Mouse (Mus musculus): Measurements from ENCODE around the gene Arid2.
"Not testable (repeated sequence)": the region's sequence is repeated elsewhere in the genome, so short reads cannot be mapped to it uniquely, and the experiment has no call there.

The Arid2 gene

GRCm38 (mm10) chr15:96287369-96287975, at the start of gene Arid2:
Arid2 (plus strand) TSS chr15:96287518.
- DNase-seq (ENCODE audit: low read depth): no peak

- DNase-seq (ENCODE audit: low read depth): peak; percentile 24
Measured at GRCm38 (mm10) chr15:96238071-96238470, 49.2 kb upstream of the Arid2 start.

GRCm38 (mm10) chr15:96244171-96244570, 43.1 kb upstream of the Arid2 start:
- DNase-seq (ENCODE audit: low read depth): no peak

- DNase-seq (ENCODE audit: low read depth): not testable (repeated sequence)
Measured at GRCm38 (mm10) chr15:96244715-96245114, 42.6 kb upstream of the Arid2 start.

GRCm38 (mm10) chr15:96253827-96254226, 33.5 kb upstream of the Arid2 start:
- DNase-seq (ENCODE audit: low read depth): no peak

DNA sequence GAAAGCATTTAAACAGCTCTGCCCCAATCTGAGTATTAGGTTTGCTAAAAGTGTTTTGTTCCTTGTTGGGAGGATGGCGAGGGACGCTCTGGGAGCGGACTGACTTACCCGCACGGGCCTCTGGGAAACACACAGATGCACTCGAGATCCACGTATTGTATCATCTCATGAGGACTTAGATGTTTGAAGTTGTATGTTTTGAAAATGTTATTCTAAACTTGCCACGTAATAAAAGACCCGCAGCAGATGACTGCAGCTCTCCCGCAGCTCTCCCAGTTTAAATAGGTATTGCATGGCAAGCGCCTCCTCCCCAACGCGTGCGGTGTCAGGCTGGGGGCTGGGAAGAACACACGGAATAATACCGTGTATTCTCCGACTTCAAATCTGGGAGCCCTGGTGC, 33.0 kb upstream of the Arid2 start:
- no peak for DNase-seq (ENCODE audit: low read depth)

- DNase-seq (ENCODE audit: low read depth): no peak
Measured at GRCm38 (mm10) chr15:96257781-96258180, 29.5 kb upstream of the Arid2 start.

- DNase-seq (ENCODE audit: low read depth): no peak
Measured at GRCm38 (mm10) chr15:96264614-96265013, 22.7 kb upstream of the Arid2 start.

DNA sequence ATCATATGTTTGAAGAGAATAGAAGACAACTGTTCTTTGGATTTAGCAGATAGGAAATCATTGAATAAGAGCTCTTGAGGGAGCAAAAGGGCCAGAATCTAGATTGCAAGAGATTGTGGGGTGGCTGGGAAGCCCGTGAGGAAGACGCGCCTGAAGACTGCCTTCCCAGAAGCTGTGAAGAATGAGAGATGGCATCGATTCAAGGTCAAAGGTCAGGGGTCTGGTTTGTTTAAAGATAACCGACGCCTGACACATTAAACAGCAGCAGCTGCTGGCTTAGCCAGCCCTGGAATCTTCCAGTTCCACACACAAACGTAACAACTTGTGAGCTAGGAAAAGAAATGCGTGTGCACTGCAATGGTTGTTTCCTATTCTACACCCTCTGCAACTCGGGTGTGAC, 19.4 kb upstream of the Arid2 start:
- DNase-seq (ENCODE audit: low read depth): no peak

DNA sequence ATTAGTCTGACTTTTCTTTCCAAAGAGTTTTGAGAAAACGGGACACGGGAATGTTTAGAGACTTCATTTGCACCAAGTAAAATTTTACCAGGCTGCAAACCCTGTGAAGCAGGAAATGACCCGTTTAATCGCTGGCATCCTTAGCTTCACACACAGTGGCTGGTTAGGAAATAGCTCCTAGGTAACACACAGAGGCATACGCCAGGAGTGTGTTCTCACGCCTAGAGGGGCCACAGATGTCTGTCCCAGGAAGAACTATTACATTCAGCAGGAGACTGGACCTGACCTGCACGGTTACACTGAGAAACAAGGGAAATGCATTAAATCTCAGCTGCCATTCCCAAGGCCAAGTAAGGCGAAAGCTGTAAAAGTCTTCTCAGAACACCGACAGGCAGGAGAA, 18.7 kb upstream of the Arid2 start:
- no peak for DNase-seq (ENCODE audit: low read depth)

DNA sequence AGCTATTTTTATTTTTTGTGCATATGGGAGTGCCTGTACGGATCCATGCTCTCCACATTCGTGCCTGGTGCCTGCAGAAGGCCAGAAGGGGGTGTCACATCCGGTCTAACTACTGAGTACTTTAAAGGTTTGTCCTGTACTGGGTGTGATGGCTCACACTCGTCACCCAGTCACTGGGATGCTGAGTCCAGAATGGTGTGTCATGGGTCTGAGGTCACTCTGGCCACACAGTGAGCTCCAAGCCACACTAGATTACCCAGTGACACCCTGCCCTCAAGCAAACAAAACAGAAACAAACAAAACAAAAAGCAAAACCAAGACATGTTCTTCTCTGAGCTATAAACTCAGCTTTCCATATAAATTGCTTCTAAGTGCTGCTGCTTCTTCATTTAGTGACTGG, 17.9 kb upstream of the Arid2 start:
- DNase-seq (ENCODE audit: low read depth): no peak

DNA sequence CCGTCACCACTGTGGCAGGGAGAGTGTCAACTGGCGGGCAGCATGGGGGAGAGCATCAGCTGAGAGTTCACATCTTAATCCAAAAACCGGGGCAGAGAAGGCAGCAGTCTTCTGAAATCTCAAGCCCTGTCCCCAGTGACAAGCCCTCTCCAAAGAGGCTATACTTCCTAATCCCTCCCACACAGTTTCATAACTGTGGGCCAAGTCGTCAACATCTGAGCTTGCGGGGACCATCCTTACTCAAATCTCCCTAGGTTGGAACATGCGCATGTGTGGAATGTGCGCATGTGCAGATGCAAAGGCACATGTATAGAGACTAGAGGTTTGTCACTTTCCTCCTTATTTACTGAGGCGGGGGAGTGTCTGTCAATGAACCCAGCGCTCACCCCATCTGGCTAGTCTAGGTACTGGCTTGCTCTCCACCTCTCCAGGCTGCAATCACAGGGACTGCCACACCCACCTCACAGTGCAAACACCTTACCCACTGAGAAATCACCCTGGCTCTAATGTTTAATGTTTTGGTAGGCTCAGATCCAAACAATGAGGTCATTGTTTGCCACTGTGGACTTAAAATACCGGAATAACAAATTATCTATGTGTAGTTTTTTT, 16.9 kb upstream of the Arid2 start:
- DNase-seq (ENCODE audit: low read depth): no peak

GRCm38 (mm10) chr15:96272356-96272755, 15.0 kb upstream of the Arid2 start:
- DNase-seq (ENCODE audit: low read depth): no peak

- DNase-seq (ENCODE audit: low read depth): no peak
Measured at GRCm38 (mm10) chr15:96274341-96274740, 13.0 kb upstream of the Arid2 start.

DNA sequence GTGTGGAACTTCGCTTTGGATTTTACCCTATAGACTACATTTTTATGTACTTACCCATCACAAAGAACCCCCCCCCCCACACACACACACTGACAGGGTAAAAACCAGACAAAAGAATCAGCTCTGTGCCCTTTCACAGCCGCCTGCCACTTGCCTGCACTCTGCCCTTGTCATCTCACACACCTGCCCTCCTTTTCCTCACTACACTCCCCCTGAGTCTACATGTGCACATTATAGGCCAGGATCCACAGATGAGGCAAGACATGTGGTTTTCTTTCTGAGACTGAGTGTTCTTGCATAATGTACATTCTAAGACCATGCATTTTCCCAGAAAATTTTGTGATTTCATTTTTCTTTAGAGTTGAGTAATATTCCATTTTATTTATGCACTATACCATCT, 12.1 kb upstream of the Arid2 start:
- no peak for DNase-seq (ENCODE audit: low read depth)

GRCm38 (mm10) chr15:96275810-96276493, 11.4 kb upstream of the Arid2 start:
- DNase-seq (ENCODE audit: low read depth): no peak

DNA sequence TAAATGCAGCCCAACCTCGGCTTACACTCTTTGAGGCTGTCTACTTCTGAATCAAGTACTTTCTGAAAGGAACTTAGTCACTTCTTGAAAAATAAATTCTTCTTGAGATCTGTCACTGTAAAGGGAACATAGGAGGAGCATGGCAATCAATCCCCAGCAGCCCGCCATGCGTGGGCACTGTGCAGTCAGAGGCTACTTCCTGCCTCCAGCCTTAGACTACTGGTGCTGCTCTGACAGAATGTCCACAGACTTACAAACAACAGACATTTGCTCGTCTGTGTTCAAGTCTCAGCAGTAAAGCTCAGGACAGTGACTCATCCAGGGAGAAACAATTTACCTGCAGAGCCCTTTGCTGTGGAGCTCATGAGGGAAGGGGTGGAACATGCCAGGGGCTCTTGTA, 10.3 kb upstream of the Arid2 start:
- DNase-seq (ENCODE audit: low read depth): no peak

DNA sequence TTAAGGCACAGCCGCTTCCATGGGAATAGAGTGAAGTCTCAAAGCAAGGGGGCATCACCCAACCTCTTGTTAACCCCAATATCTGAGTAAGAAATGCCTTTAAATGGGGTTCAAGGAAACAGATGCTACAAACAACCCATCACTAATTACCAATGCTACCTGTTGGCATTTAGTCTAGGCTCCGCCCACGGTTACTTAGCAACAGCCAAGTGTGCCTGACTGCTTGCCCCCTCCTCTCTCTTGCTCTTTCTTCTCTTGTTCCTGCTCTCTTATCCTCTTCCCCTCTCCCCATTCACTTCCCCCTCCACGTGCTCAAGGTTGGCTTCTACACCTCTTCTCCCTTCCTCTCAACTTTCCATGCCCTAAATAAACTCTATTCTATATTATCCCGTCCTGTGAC, 6.1 kb upstream of the Arid2 start:
- DNase-seq (ENCODE audit: low read depth): no peak

- no peak for DNase-seq (ENCODE audit: low read depth)
Measured at GRCm38 (mm10) chr15:96283141-96283540, 4.2 kb upstream of the Arid2 start.

DNA sequence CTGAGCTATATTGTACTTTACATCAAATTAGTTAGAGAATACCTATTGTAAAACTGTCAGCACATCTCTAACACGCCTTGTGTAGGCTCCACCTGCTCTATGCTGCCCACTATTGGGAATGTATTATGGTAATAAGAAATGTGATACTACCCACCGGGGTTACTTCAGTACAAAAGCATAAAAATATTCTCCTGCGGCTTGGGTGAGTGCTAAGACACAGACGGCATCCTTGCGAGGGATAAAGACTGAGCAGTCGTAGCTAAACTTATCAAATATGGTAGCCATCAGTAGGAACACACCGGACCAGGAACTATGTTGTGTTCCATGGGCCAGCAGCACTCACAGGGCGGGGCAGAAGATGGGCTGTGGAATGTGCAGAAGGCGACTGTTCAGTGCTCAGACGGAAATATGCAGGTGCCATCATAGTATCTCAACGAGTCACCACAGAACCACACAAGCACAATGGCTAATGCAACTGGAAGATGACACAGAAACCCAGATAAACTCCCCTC, 3.3 kb upstream of the Arid2 start:
- no peak for DNase-seq (ENCODE audit: low read depth)

DNA sequence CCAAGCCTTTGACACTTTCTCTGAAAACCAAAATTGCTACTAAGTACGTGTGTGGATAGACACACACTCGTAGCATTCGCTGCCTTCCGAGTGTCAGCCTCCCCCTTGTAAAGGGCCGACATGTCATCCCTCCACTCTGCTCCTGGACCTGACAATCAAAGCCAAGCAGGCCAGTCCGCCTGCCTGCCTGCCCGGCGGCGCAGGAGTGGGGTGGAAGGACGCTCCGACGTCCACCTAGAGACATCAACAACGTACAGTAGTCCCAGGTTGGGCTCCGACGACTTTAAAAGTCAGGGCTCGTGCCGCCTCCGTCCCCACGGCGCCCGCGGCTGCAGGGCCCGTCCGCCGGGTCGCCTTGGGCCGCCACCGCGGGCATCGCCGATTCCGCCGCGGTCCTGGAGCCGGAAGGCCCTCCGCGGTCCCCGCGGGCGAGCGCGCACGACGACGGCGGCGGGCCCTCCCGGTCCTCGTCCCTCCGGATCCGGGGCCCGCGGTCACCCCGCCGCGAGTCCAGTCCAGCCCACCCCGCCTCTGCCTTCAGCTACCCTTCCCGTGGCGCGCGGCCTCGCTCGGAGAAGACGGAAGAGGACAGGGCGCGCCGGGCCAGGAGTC, 2.5 kb upstream of the Arid2 start:
- no peak for DNase-seq (ENCODE audit: low read depth)

GRCm38 (mm10) chr15:96285323-96286014, 1.8 kb upstream of the Arid2 start:
- DNase-seq (ENCODE audit: low read depth): peak; percentile 78

All from c-Kit-positive CD71-positive TER-119-negative erythroid progenitor cells, embryonic 14.5 days (primary cell).